8 mouse cellular contexts compared by ENCODE assay signal in the genomic region with DNA sequence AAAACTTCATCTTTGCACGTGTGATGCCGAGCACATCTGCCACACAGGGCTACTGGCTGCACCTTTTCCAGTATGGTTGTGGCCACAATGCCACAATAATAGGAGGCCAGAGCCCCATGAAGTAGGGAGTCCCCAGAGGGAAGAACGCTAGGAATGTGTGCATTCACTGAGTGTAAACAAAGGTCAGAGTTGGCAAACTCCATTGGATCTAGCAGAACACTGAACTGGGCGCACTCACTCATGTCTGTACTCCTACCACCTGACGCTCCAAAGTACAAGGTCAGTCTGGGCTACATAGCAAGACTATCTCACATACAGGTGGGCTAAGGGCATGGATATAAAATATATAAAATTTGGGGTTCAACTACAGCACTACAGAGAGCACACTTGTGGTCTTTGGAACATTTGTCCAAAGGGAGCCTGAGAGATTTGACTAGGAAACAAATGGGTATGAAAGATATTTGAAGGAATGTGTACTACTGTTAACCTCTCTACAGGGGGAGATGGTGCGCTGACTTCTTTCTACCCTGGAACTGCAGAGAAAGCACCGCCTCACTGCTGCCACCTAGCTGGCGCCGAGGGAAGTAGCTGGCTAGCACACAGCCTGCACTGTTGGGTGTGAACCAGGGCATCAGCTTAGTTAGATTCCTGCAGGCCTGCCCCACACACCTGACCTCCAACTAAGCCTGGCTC. TPM values are rescaled to one million over a fixed set of nuclear protein-coding genes. Genes with fewer than 3 reads are reported as not detected.
DNase-seq lines count a peak whose midpoint lies in the region; ATAC-seq lines count a peak whose summit lies in the region.

No protein-coding gene starts in this region.

- no peak overlapping the region for H3K27ac ChIP-seq in hindbrain, embryonic 10.5 days
- no peak overlapping the region for H3K27ac ChIP-seq in hindbrain, embryonic 12.5 days
- no peak overlapping the region for H3K27ac ChIP-seq in intestine, embryonic 15.5 days
- no peak overlapping the region for H3K27ac ChIP-seq in limb, embryonic 12.5 days
- no peak overlapping the region for H3K27ac ChIP-seq in stomach, embryonic 16.5 days (ENCODE audit: low read length)

- H3K27me3 ChIP-seq in hindbrain, embryonic 10.5 days (ENCODE audit: insufficient read depth, poor library complexity, severe bottlenecking): no peaks in the 10 kb centered on the region
- no peaks in the 10 kb centered on the region for H3K27me3 ChIP-seq in hindbrain, embryonic 12.5 days
- no peaks in the 10 kb centered on the region for H3K27me3 ChIP-seq in intestine, embryonic 15.5 days (replicated peaks)
- no peaks in the 10 kb centered on the region for H3K27me3 ChIP-seq in limb, embryonic 12.5 days
- no peaks in the 10 kb centered on the region for H3K27me3 ChIP-seq in stomach, embryonic 16.5 days (ENCODE audit: control insufficient read depth, insufficient read depth, low read length)

- H3K4me2 ChIP-seq in hindbrain, embryonic 12.5 days (replicated peaks): no peak overlapping the region
- H3K4me2 ChIP-seq in intestine, embryonic 15.5 days (replicated peaks): no peak overlapping the region
- H3K4me2 ChIP-seq in limb, embryonic 12.5 days: no peak overlapping the region
- no peak overlapping the region for H3K4me2 ChIP-seq in stomach, embryonic 16.5 days (ENCODE audit: low read depth, low read length)

- DNase-seq in hindbrain, embryonic 10.5 days (ENCODE audit: low spot score): peak; percentile 75
- peak; percentile 73 for DNase-seq in cerebellum, adult 9-10 months
- DNase-seq in gastrocnemius, adult 18-20 months (ENCODE audit: low spot score): peak; percentile 73
- peak; percentile 42 to 50 for DNase-seq in monocyte, adult 2 months (ENCODE audit: low read depth in 1 of 2, low spot score in 2 of 2)

- H3K9me3 ChIP-seq in hindbrain, embryonic 10.5 days: no peaks in the 10 kb centered on the region
- no peaks in the 10 kb centered on the region for H3K9me3 ChIP-seq in hindbrain, embryonic 12.5 days (replicated peaks)
- H3K9me3 ChIP-seq in intestine, embryonic 15.5 days: no peaks in the 10 kb centered on the region
- H3K9me3 ChIP-seq in limb, embryonic 12.5 days: no peaks in the 10 kb centered on the region
- H3K9me3 ChIP-seq in stomach, embryonic 16.5 days (replicated peaks; ENCODE audit: control insufficient read depth, low read length): no peaks in the 10 kb centered on the region

- no peak for ATAC-seq in hindbrain, embryonic 12.5 days (ENCODE audit: low FRiP score)
- ATAC-seq in intestine, embryonic 15.5 days: peak; percentile 75
- 0 out of 2 replicates have a peak, but pooled peaks have one; percentile 56 for ATAC-seq in limb, embryonic 12.5 days (ENCODE audit: insufficient number of reproducible peaks, insufficient read depth, low FRiP score, low TSS enrichment, low read depth)
- peak; percentile 78; the same call in 1 of the 2 replicates for ATAC-seq in stomach, embryonic 16.5 days (ENCODE audit: insufficient read depth, low FRiP score)

- 53% methylated on average over 9 of the region's 9 CpGs for WGBS in hindbrain, embryonic 10.5 days
- WGBS in hindbrain, embryonic 12.5 days: 54% methylated on average over 9 of the region's 9 CpGs
- 54% methylated on average over 9 of the region's 9 CpGs for whole genome bisulfite sequencing in intestine, embryonic 15.5 days
- WGBS in limb, embryonic 12.5 days: 60% methylated on average over 9 of the region's 9 CpGs
- 53% methylated on average over 9 of the region's 9 CpGs for WGBS in stomach, embryonic 16.5 days

- no peak overlapping the region for H3K9ac ChIP-seq in hindbrain, embryonic 12.5 days
- H3K9ac ChIP-seq in intestine, embryonic 15.5 days: no peak overlapping the region
- no peak overlapping the region for H3K9ac ChIP-seq in limb, embryonic 12.5 days (replicated peaks)
- no peak overlapping the region for H3K9ac ChIP-seq in stomach, embryonic 16.5 days (ENCODE audit: low read length)

- no peak overlapping the region for H3K4me3 ChIP-seq in hindbrain, embryonic 10.5 days
- H3K4me3 ChIP-seq in hindbrain, embryonic 12.5 days: no peak overlapping the region
- no peak overlapping the region for H3K4me3 ChIP-seq in intestine, embryonic 15.5 days (replicated peaks)
- H3K4me3 ChIP-seq in limb, embryonic 12.5 days (replicated peaks): no peak overlapping the region
- no peak overlapping the region for H3K4me3 ChIP-seq in stomach, embryonic 16.5 days (replicated peaks; ENCODE audit: low read length)

- H3K36me3 ChIP-seq in hindbrain, embryonic 10.5 days: peaks cover 57% of the 10 kb centered on the region
- H3K36me3 ChIP-seq in hindbrain, embryonic 12.5 days: peaks cover 53% of the 10 kb centered on the region
- peaks cover 28% of the 10 kb centered on the region for H3K36me3 ChIP-seq in intestine, embryonic 15.5 days
- peaks cover 56% of the 10 kb centered on the region for H3K36me3 ChIP-seq in limb, embryonic 12.5 days
- peaks cover 16% of the 10 kb centered on the region for H3K36me3 ChIP-seq in stomach, embryonic 16.5 days (ENCODE audit: control insufficient read depth, insufficient read depth, low read length)

- H3K4me1 ChIP-seq in hindbrain, embryonic 10.5 days (replicated peaks): no peaks in the 10 kb centered on the region; the same call in 1 of the 2 replicates
- no peaks in the 10 kb centered on the region for H3K4me1 ChIP-seq in hindbrain, embryonic 12.5 days
- H3K4me1 ChIP-seq in intestine, embryonic 15.5 days (replicated peaks): no peaks in the 10 kb centered on the region
- H3K4me1 ChIP-seq in limb, embryonic 12.5 days (replicated peaks): no peaks in the 10 kb centered on the region
- no peaks in the 10 kb centered on the region for H3K4me1 ChIP-seq in stomach, embryonic 16.5 days (ENCODE audit: control insufficient read depth, insufficient read depth, low read length)

RNA-seq across cellular contexts. Expression of gene Pld6, which starts 9.1 kb away (rescaled TPM):
- polyA plus RNA-seq in hindbrain, embryonic 10.5 days (2016; fragmentation: Nextera tagmentation; extraction: Ambion mirVana): 1.9 and 2.6 TPM in 2 replicates
- 1.2 and 1.5 TPM in 2 replicates for polyA plus RNA-seq in hindbrain, embryonic 12.5 days (2016; fragmentation: Nextera tagmentation; extraction: Ambion mirVana)
- total RNA-seq in gastrocnemius, adult 18-20 months (2021): not detected
- 2.9 and 3.5 TPM in 2 replicates for polyA plus RNA-seq in intestine, embryonic 15.5 days (2015; fragmentation: Nextera tagmentation; extraction: Ambion mirVana)
- 4.5 and 4.7 TPM in 2 replicates for polyA plus RNA-seq in limb, embryonic 12.5 days (2016; fragmentation: Nextera tagmentation; extraction: Ambion mirVana)
- polyA plus RNA-seq in stomach, embryonic 16.5 days (2015; fragmentation: Nextera tagmentation; extraction: Ambion mirVana): 6.0 and 7.7 TPM in 2 replicates

RNA-seq across cellular contexts. Expression of gene Flcn, which starts 31.5 kb away (rescaled TPM):
- 29.6 and 31.0 TPM in 2 replicates for polyA plus RNA-seq in hindbrain, embryonic 10.5 days (2016; fragmentation: Nextera tagmentation; extraction: Ambion mirVana)
- polyA plus RNA-seq in hindbrain, embryonic 12.5 days (2016; fragmentation: Nextera tagmentation; extraction: Ambion mirVana): 34.1 and 36.2 TPM in 2 replicates
- 10 to 100 TPM; 40.9 to 53.0 TPM for total RNA-seq in gastrocnemius, adult 18-20 months (2021)
- 35.9 and 39.2 TPM in 2 replicates for polyA plus RNA-seq in intestine, embryonic 15.5 days (2015; fragmentation: Nextera tagmentation; extraction: Ambion mirVana)
- polyA plus RNA-seq in limb, embryonic 12.5 days (2016; fragmentation: Nextera tagmentation; extraction: Ambion mirVana): 37.4 and 37.5 TPM in 2 replicates
- 34.1 and 35.6 TPM in 2 replicates for polyA plus RNA-seq in stomach, embryonic 16.5 days (2015; fragmentation: Nextera tagmentation; extraction: Ambion mirVana)
